Mouse (Mus musculus) lung, postnatal 0 days (tissue): Measurements from ENCODE around the gene Tpx2.

Experiments
- CTCF ChIP-seq: IDR thresholded peaks from 2 replicates; pipeline ENCODE4 v1.5.1; 2016; ENCODE audit warnings: antibody characterized with exemption, mild to moderate bottlenecking
- EP300 ChIP-seq: IDR thresholded peaks from 2 replicates; pipeline ENCODE4 v1.6.1; 2016; ENCODE audit warnings: antibody characterized with exemption, mild to moderate bottlenecking, control low read depth

DNA sequence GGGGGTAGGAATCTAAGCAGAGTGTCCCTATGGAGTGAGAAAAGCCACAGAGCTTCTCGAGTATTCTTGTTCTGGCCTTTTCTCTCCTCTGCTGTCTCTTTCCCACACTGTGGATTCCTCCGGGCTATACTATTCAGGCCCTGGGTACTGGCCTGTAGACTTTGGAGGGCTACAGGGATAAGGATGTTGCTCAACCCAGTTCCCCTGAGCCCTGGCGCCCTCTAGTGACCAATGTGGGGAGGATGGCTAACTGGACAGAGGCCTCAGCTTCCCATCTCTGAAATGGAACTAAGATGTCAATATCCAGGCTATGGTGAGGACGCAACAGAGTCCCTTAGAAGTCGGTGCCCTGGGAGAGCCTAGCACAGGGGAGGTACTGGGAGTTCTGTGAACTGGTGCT lies 85.8 kb downstream of the Tpx2 start:
- TF ChIP-seq EP300 (no peak), CTCF (peak; percentile 77)
